Mouse (Mus musculus) myocyte (in vitro differentiated cells): ENCODE results near the gene Negr1.

Source experiments
- CEBPB ChIP-seq: IDR thresholded peaks from 2 replicates; pipeline ENCODE4 v1.6.1; 2011; ENCODE audit warnings: mild to moderate bottlenecking, moderate library complexity; ENCODE audit not compliant: poor library complexity, insufficient read depth, severe bottlenecking
- E2F4 ChIP-seq: IDR thresholded peaks from one replicate; pipeline ENCODE4 v1.6.1; 2011; ENCODE audit warnings: mild to moderate bottlenecking, control low read depth, moderate library complexity; ENCODE audit not compliant: insufficient read depth
- MAX ChIP-seq: IDR thresholded peaks from one replicate; pipeline ENCODE4 v1.6.1; 2011; ENCODE audit warnings: low read depth, mild to moderate bottlenecking, control low read depth
- MYOD1 ChIP-seq, 3 experiments: IDR thresholded peaks; one replicate each; pipeline ENCODE4 v1.6.1; 2011; ENCODE audit warnings: control low read depth in 2 of 3, low read depth in 2 of 3, mild to moderate bottlenecking in 2 of 3, moderate library complexity in 1 of 3; ENCODE audit not compliant: insufficient read length in 2 of 3, control insufficient read depth in 1 of 3
- POLR2A ChIP-seq: IDR thresholded peaks from one replicate; pipeline ENCODE4 v1.6.1; 2011; ENCODE audit warnings: low read depth, mild to moderate bottlenecking, control low read depth, moderate library complexity; ENCODE audit not compliant: insufficient read length
- POLR2AphosphoS2 ChIP-seq: IDR thresholded peaks from one replicate; pipeline ENCODE4 v1.6.1; 2011; ENCODE audit warnings: low read depth, control low read depth; ENCODE audit not compliant: insufficient read length
- REST ChIP-seq: IDR thresholded peaks from one replicate; pipeline ENCODE4 v1.6.1; 2011; ENCODE audit warnings: mild to moderate bottlenecking, control low read depth, moderate library complexity; ENCODE audit not compliant: insufficient read depth, insufficient read length
- SRF ChIP-seq: IDR thresholded peaks from one replicate; pipeline ENCODE4 v1.6.1; 2011; ENCODE audit warnings: low read depth; ENCODE audit not compliant: control insufficient read depth, insufficient read length
- TCF12 ChIP-seq: IDR thresholded peaks from one replicate; pipeline ENCODE4 v1.6.1; 2011; ENCODE audit warnings: mild to moderate bottlenecking, control low read depth; ENCODE audit not compliant: poor library complexity, insufficient read depth, severe bottlenecking
- TCF3 ChIP-seq: IDR thresholded peaks from one replicate; pipeline ENCODE4 v1.6.1; 2011; ENCODE audit warnings: low read depth, control low read depth; ENCODE audit not compliant: insufficient read length

GRCm38 (mm10) chr3:156765015-156765414 lies 203.4 kb downstream of the Negr1 start:
- TF ChIP-seq POLR2A, result no peak
- no peak for TF ChIP-seq E2F4
- TF ChIP-seq TCF3, result no peak
- TF ChIP-seq POLR2AphosphoS2, result no peak
- TF ChIP-seq MYOD1 (IDR thresholded peaks at IDR 0.05; ENCODE audit: control insufficient read depth in 1 of 3, insufficient read length in 2 of 3, low read depth in 2 of 3), result no peak
- TF ChIP-seq REST, result no peak
- TF ChIP-seq MAX, result no peak
- TF ChIP-seq TCF12, result no peak
- TF ChIP-seq SRF, result no peak
- TF ChIP-seq CEBPB, result no peak
